Mouse (Mus musculus): ENCODE data around the gene E030025P04Rik. TPM values are rescaled to one million over a fixed set of nuclear protein-coding genes. Genes with fewer than 3 reads are reported as not detected.

Gene E030025P04Rik
- total RNA-seq, 2 experiments from 2014 or later: not detected

DNA sequence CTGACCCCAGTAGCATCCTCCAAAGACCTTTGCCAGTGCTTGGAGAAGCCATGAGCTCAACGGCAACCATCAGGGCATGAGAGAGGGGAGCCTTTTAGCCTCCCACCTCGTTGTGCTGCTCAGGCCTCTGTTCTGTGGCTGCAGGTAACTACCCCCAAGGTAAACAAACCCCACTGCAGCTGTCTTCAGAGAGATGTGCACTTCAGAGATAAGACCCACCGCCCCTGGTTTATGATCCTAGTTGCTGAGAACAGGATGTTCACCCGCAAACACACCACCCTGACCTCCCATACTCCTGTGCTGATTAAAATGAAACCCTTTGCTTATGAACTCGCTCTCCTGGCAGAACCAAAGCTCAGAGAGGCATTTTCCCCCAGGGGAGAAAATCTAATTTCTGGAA lies 38.0 kb downstream of the E030025P04Rik start:
- ATAC-seq (replicated peaks; ENCODE audit: low FRiP score, poor library complexity, severe bottlenecking): no peak

DNA sequence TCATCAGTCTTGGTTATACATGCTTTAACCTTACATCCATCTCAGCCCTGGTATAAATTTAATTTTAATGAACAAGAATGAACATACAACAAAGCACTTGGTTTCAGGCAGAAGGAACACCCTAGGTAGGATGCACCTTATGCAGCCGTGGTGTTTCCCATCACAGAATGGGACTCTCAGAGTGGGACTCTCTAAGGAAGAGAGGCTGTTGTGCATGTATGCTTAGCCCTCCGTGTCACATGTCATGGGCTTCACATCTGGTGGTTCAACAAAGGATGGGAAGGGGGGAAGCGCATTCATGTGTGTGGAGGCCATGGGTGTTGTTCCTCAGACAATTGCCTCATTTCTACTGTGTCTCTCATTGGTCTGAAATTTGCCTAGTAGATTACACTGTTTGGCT lies 40.8 kb downstream of the E030025P04Rik start:
- no peak for ATAC-seq (replicated peaks; ENCODE audit: low FRiP score, poor library complexity, severe bottlenecking)

DNA sequence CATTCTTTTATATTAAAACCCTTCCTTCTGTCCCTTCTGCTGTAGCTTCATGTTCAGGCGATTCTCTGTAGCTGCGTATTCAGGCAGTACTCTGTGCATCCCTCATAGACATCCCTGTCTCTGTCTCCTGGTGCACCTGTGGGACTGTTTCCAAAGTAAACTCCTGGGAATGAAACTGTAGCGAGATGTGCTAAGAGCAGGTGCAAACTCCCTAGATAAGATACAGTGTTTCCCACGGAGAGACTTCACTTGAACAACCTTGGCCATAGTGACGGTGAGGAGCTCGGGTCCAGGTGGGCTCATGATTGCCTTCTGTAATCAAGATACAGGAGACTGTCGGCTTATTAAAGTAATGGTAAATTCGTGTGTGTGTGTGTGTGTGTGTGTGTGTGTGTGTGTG lies 41.5 kb downstream of the E030025P04Rik start:
- no peak for ATAC-seq (replicated peaks; ENCODE audit: low FRiP score, poor library complexity, severe bottlenecking)

DNA sequence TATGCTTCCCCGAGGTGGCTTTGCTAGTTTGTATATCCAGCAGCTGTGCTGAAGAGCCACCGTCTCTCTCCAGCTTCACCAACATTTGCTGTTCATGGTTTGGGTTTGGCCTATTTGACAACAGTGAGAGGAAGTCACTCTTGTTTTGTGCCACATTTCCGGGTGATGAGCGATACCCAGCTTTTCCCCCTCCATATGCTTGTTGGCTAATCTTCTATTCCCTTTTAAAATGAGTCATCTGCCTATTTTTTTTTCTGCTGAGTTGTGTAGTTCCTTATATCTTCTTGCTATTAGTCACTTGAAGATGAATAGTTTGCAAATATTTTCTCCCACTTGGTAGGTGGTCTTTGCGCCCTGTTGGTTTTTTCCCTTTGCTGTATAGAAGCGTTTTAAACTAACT lies 43.9 kb downstream of the E030025P04Rik start:
- ATAC-seq (replicated peaks; ENCODE audit: low FRiP score, poor library complexity, severe bottlenecking): no peak

DNA sequence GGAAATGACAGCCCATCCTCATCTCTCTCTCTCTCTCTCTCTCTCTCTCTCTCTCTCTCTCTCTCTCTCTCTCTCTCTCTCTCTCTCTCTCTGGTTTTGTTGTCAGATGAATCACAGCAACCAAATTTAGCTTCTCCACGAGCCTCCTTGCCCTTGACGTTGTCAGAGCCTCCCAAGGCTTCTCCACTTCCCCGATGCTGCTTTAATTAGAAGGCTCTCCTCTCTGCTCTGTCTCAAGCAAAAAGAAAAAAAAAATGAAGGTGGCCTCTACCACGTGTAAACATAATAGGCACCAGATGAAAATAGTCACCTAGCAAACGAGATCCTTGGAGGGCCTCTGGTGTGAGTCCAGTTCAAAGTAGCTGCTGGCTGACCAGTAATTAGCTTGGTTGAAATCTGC lies 52.3 kb downstream of the E030025P04Rik start:
- ATAC-seq (replicated peaks; ENCODE audit: low FRiP score, poor library complexity, severe bottlenecking): no peak

Other genes starting within 250 kb of the E030025P04Rik start
- gene Axin2, start 224.0 kb downstream of the E030025P04Rik start, total RNA-seq (2015; ENCODE audit: low replicate concordance): 0.72 and 2.9 TPM in 2 replicates
- 0.77 TPM in 1 of 2 replicates, not detected in the other for gene Axin2, start 224.0 kb downstream of the E030025P04Rik start, total RNA-seq (2017; ENCODE audit: low replicate concordance)
- gene Rgs9, start 153.8 kb upstream of the E030025P04Rik start, total RNA-seq (2015; ENCODE audit: low replicate concordance): not detected in 2 replicates
- gene Rgs9, start 153.8 kb upstream of the E030025P04Rik start, total RNA-seq (2017; ENCODE audit: low replicate concordance): not detected in 2 replicates
- gene Gna13, start 218.5 kb upstream of the E030025P04Rik start, total RNA-seq (2015; ENCODE audit: low replicate concordance): 41.1 and 46.5 TPM in 2 replicates
- 37.9 and 40.1 TPM in 2 replicates for gene Gna13, start 218.5 kb upstream of the E030025P04Rik start, total RNA-seq (2017; ENCODE audit: low replicate concordance)